In the genomic region with DNA sequence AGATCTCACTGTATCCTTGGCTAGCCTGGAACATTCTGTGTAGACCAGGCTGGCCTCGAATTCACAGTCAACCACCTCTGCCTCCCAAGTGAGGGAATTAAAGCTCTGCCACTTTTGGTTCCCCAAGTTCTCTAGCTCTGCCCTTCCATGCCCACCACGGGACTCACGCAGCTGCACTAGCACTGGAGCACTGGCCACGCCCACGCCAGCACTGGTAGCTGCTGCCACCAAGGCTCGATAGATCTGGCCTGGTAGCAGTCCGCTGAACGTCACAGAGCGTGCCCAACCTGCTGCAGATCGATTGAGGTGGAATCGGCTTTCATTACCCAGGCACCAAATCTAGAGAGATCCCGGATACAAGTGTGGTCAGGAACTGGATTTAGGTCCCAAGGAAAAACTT, we compare ENCODE assay signal across 8 mouse cellular contexts. TPM values are rescaled to one million over a fixed set of nuclear protein-coding genes. Genes with fewer than 3 reads are reported as not detected.
DNase-seq lines count a peak whose midpoint lies in the region; ATAC-seq and TF ChIP-seq lines count a peak whose summit lies in the region.

No protein-coding gene starts in this region.

- H3K9me3 ChIP-seq in embryonic facial prominence, embryonic 12.5 days: no peaks in the 10 kb centered on the region
- H3K9me3 ChIP-seq in intestine, embryonic 14.5 days (ENCODE audit: control insufficient read depth, low read length): no peaks in the 10 kb centered on the region

- no peak for ATAC-seq in embryonic facial prominence, embryonic 12.5 days (ENCODE audit: insufficient number of reproducible peaks, insufficient read depth, low FRiP score, low TSS enrichment)
- ATAC-seq in intestine, embryonic 14.5 days (replicated peaks; ENCODE audit: low FRiP score, low TSS enrichment, low read depth): peak; percentile 10; the same call in 1 of the 2 replicates
- ATAC-seq in activated CD4-positive, CD25-positive, alpha-beta regulatory T cell, adult 4 months: no peak

- H3K4me2 ChIP-seq in embryonic facial prominence, embryonic 12.5 days (replicated peaks): peak overlapping the region; percentile 46
- H3K4me2 ChIP-seq in intestine, embryonic 14.5 days (ENCODE audit: low read length): peak overlapping the region; percentile 45

- TF ChIP-seq CTCF in layer of hippocampus, adult 2 months (conservative IDR thresholded peaks at IDR 0.05): no peak

- no peak overlapping the region for H3K9ac ChIP-seq in embryonic facial prominence, embryonic 12.5 days
- H3K9ac ChIP-seq in intestine, embryonic 14.5 days (ENCODE audit: low read length): no peak overlapping the region

- DNase-seq in layer of hippocampus, adult 2 months (ENCODE audit: low spot score in 2 of 2): peak in 1 of 2 experiments; percentile 10
- DNase-seq in layer of hippocampus, postnatal 14 days (ENCODE audit: low spot score in 2 of 2): no peak
- no peak for DNase-seq in intestine, embryonic 14.5 days (ENCODE audit: low spot score)
- DNase-seq in lung, postnatal 4 days: peak; percentile 31 to 49
- peak; percentile 66 for DNase-seq in thymus, postnatal 14 days
- no peak for DNase-seq in frontal cortex, adult 2 months (ENCODE audit: extremely low spot score in 1 of 2, low spot score in 1 of 2)

- no peak overlapping the region for H3K27ac ChIP-seq in layer of hippocampus, adult 2 months
- H3K27ac ChIP-seq in embryonic facial prominence, embryonic 12.5 days: no peak overlapping the region
- no peak overlapping the region for H3K27ac ChIP-seq in intestine, embryonic 14.5 days (ENCODE audit: low read depth)

- no peaks in the 10 kb centered on the region for H3K4me1 ChIP-seq in embryonic facial prominence, embryonic 12.5 days
- H3K4me1 ChIP-seq in intestine, embryonic 14.5 days (replicated peaks; ENCODE audit: control insufficient read depth, insufficient read depth, low read length): no peaks in the 10 kb centered on the region; the same call in 1 of the 2 replicates

- 25% methylated on average over 12 of the region's 12 CpGs for WGBS in embryonic facial prominence, embryonic 12.5 days
- 20% methylated on average over 12 of the region's 12 CpGs for WGBS in intestine, embryonic 14.5 days

- H3K4me3 ChIP-seq in layer of hippocampus, adult 2 months: peak overlapping the region; percentile 27
- 0 out of 2 replicates have a peak overlapping the region, but pooled peaks have one; percentile 24 for H3K4me3 ChIP-seq in embryonic facial prominence, embryonic 12.5 days
- peak overlapping the region; percentile 20 for H3K4me3 ChIP-seq in intestine, embryonic 14.5 days (ENCODE audit: low read depth, low read length)

- H3K36me3 ChIP-seq in embryonic facial prominence, embryonic 12.5 days: no peaks in the 10 kb centered on the region
- H3K36me3 ChIP-seq in intestine, embryonic 14.5 days (ENCODE audit: control insufficient read depth, insufficient read depth, low read length): no peaks in the 10 kb centered on the region

- 0 out of 2 replicates have a peak, but pooled peaks cover 9% of the 10 kb centered on the region for H3K27me3 ChIP-seq in embryonic facial prominence, embryonic 12.5 days
- 0 out of 2 replicates have a peak, but pooled peaks cover 4% of the 10 kb centered on the region for H3K27me3 ChIP-seq in intestine, embryonic 14.5 days (replicated peaks; ENCODE audit: control insufficient read depth, insufficient read depth, low read length)

RNA-seq across cellular contexts. Expression of a gene that starts 11.8 kb away (rescaled TPM):
- 10 to 100 TPM; 14.8 to 19.0 TPM for total RNA-seq in layer of hippocampus, adult 2 months (2021)
- total RNA-seq in layer of hippocampus, postnatal 14 days (2021): 10 to 100 TPM; 19.0 to 22.3 TPM
- 2.7 TPM in 2 replicates for polyA plus RNA-seq in embryonic facial prominence, embryonic 12.5 days (2016; fragmentation: Nextera tagmentation; extraction: Ambion mirVana)
- polyA plus RNA-seq in intestine, embryonic 14.5 days (2014; fragmentation: Nextera tagmentation; extraction: Ambion mirVana): not detected in 2 replicates
- polyA plus RNA-seq in activated CD4-positive, CD25-positive, alpha-beta regulatory T cell, adult 4 months (2017; shearing (Covaris generic)): not detected
- 26.3 and 43.8 TPM in 2 replicates for polyA plus RNA-seq in frontal cortex, adult 2 months (2012; rRNA removed)

RNA-seq across cellular contexts. Expression of a gene that starts 19.5 kb away (rescaled TPM):
- total RNA-seq in layer of hippocampus, adult 2 months (2021): 1 to 10 TPM; 4.9 to 5.8 TPM
- total RNA-seq in layer of hippocampus, postnatal 14 days (2021): 1 to 10 TPM; 7.6 to 9.9 TPM
- 7.7 and 8.9 TPM in 2 replicates for polyA plus RNA-seq in embryonic facial prominence, embryonic 12.5 days (2016; fragmentation: Nextera tagmentation; extraction: Ambion mirVana)
- polyA plus RNA-seq in intestine, embryonic 14.5 days (2014; fragmentation: Nextera tagmentation; extraction: Ambion mirVana): 9.8 and 12.8 TPM in 2 replicates
- not detected for polyA plus RNA-seq in activated CD4-positive, CD25-positive, alpha-beta regulatory T cell, adult 4 months (2017; shearing (Covaris generic))
- polyA plus RNA-seq in frontal cortex, adult 2 months (2012; rRNA removed): 5.6 and 5.8 TPM in 2 replicates

RNA-seq across cellular contexts. Expression of a gene that starts 54.1 kb away (rescaled TPM):
- 10 to 100 TPM; 65.9 to 68.1 TPM for total RNA-seq in layer of hippocampus, adult 2 months (2021)
- 10 to 100 TPM; 77.2 to 81.9 TPM for total RNA-seq in layer of hippocampus, postnatal 14 days (2021)
- 0.10 TPM in 1 of 2 replicates, not detected in the other for polyA plus RNA-seq in embryonic facial prominence, embryonic 12.5 days (2016; fragmentation: Nextera tagmentation; extraction: Ambion mirVana)
- polyA plus RNA-seq in intestine, embryonic 14.5 days (2014; fragmentation: Nextera tagmentation; extraction: Ambion mirVana): not detected in 2 replicates
- not detected for polyA plus RNA-seq in activated CD4-positive, CD25-positive, alpha-beta regulatory T cell, adult 4 months (2017; shearing (Covaris generic))
- 79.8 and 81.4 TPM in 2 replicates for polyA plus RNA-seq in frontal cortex, adult 2 months (2012; rRNA removed)

Comparison
In these comparisons a context has a peak if more than half of its experiments do, and no peak if none do; other contexts are left out.
1. DNase-seq: peak in lung, postnatal 4 days (2 of 2) and thymus, postnatal 14 days (single experiment); none in layer of hippocampus, postnatal 14 days (0 of 2), intestine, embryonic 14.5 days (single experiment) and frontal cortex, adult 2 months (0 of 2).
2. RNA of a gene that starts 54.1 kb away (polyA plus RNA-seq): 79.8 to 81.4 TPM in frontal cortex, adult 2 months; not detected in intestine, embryonic 14.5 days, 0.10 TPM in embryonic facial prominence, embryonic 12.5 days and not detected in activated CD4-positive, CD25-positive, alpha-beta regulatory T cell, adult 4 months; every median in the first group is over 10 times any median in the second.
3. Peak in every context shown above with its lines, with median percentiles within 50 percentile points of each other: H3K4me3 ChIP-seq.